Mouse (Mus musculus) stomach, embryonic 15.5 days (tissue): Measurements from ENCODE around the gene Rbm7. TPM values are rescaled to one million over a fixed set of nuclear protein-coding genes. Genes with fewer than 3 reads are reported as not detected.

Source experiments
- ATAC-seq: fragments of 200-750 bp; cut with Nextera tagmentation; 2 replicates; pipeline ENCODE4 v1.8.0; 2017; ENCODE audit warnings: low read depth, moderate number of reproducible peaks, moderate TSS enrichment; ENCODE audit not compliant: insufficient read depth, low FRiP score
- H3K27ac ChIP-seq: fragments of 300-500 bp; sonication (generic); 2 replicates; pipeline ENCODE4 v1.5.1; 2015; ENCODE audit warnings: mild to moderate bottlenecking, inconsistent platforms
- H3K27me3 ChIP-seq: fragments of 300-500 bp; sonication (generic); replicated peaks from 2 replicates; pipeline ENCODE4 v1.6.1; 2015; ENCODE audit warnings: inconsistent platforms
- H3K36me3 ChIP-seq: fragments of 300-500 bp; sonication (generic); 2 replicates; pipeline ENCODE4 v1.6.1; 2015; ENCODE audit warnings: inconsistent platforms
- H3K4me1 ChIP-seq: fragments of 300-500 bp; sonication (generic); 2 replicates; pipeline ENCODE4 v1.6.1; 2015; ENCODE audit warnings: inconsistent platforms
- H3K4me2 ChIP-seq: fragments of 300-500 bp; sonication (generic); 2 replicates; pipeline ENCODE4 v1.6.1; 2015; ENCODE audit warnings: mild to moderate bottlenecking, inconsistent platforms
- H3K4me3 ChIP-seq: fragments of 300-500 bp; sonication (generic); replicated peaks from 2 replicates; pipeline ENCODE4 v1.5.1; 2015; ENCODE audit warnings: inconsistent platforms
- H3K9ac ChIP-seq: fragments of 300-500 bp; sonication (generic); 2 replicates; pipeline ENCODE4 v1.6.1; 2015; ENCODE audit warnings: inconsistent platforms
- H3K9me3 ChIP-seq: fragments of 300-500 bp; sonication (generic); 2 replicates; pipeline ENCODE4 v1.6.1; 2016; ENCODE audit warnings: inconsistent platforms
- WGBS: fragments of 180-500 bp; shearing (Covaris S2); methylation state at CpG from one replicate; pipeline ENCODE4 v1.1.7; 2015; 5-methylcytosine and 5-hydroxymethylcytosine counted together
- polyA plus RNA-seq: library from polyadenylated mRNA; unstranded; fragments of >200 nt; fragmentation: Nextera tagmentation; extraction: Ambion mirVana; gene quantifications from 2 replicates; pipeline ENCODE4 v1.2.1, GENCODE M21; 2015

Gene Rbm7
- polyA plus RNA-seq, 1 experiment from 2014 or later: 112 TPM

DNA sequence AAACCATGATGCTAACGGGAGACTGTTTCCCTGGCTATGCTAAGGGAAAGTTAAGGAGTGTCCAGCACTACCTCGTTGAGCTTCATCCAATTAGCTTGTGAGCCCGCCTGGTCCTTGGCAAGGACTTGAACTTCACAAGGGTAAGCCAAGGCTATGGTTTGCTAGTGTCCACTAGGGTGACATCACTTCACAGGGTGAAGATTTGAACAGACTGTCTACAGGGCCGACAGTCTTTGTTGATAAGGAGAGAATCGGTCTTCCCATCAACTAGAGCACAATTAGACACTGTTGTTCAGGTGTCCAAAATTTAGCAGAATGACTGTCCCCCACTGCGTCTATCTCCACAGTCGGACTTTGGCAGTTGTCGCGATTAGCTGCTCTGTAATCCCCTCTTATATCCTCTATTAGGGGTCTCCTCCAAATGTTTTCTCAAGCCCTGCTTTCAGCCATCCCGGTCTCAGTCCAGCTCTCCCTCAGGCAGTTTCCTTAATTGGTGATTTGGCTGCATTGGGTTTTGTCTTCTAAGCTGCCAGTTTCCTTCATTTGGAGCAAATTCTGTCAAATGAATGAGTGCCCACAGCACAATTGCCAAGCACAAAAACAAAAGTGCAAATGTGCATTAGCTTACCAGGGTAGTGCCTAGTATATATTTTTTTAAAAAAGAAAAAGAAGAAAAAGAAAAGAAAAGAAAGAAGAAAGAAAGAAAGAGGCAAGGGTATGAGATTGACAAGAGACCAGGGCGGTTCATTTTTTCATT is 21.7 kb upstream of the Rbm7 start:
- H3K36me3 ChIP-seq: no peaks in the 10 kb centered on the region
- H3K4me2 ChIP-seq: no peak overlapping the region
- H3K27ac ChIP-seq: no peak overlapping the region
- ATAC-seq: no peak
- H3K4me1 ChIP-seq: no peaks in the 10 kb centered on the region
- H3K27me3 ChIP-seq: no peaks in the 10 kb centered on the region
- H3K4me3 ChIP-seq: no peak overlapping the region
- WGBS: 87% methylated on average over 11 of the region's 11 CpGs
- no peak overlapping the region for H3K9ac ChIP-seq
- no peaks in the 10 kb centered on the region for H3K9me3 ChIP-seq

DNA sequence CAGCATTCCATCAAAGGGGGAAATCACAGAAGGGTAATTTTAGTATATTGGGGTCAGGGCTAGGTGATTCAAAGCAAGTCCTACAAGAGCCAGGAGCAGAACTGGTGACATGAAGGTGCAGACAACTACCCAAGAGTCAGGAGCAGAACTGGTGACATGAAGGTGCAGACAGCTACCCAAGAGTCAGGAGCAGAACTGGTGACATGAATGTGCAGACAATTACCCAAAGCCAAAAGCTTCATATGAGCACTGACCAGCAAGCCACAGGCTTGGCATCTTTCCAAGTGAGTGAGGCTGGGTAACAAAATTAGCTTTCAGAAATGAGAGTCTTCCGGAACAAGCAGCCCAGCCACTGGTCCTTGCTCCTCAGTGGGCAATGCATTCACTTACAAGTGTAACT is 20.2 kb upstream of the Rbm7 start:
- no peaks in the 10 kb centered on the region for H3K36me3 ChIP-seq

DNA sequence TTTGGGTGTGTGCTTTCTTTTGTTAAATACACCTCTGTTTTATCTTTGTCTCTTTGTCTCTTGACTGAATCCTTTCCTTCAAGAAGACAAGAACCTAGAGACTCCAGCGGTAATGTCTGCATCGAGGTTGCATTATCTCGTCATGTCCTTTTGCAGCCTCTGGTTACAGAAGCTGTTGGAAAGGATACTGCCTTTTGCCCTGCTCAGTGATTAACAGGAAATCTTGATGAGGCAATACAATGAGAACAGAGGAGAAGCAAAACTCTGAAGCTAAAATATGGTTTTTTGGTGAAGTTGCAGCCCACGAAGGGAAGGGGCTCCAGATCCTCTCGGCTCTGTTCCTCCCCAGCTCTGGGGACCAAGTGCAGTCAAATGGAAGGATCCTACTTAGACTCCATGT is 15.0 kb upstream of the Rbm7 start:
- no peaks in the 10 kb centered on the region for H3K4me1 ChIP-seq
- WGBS: 83% methylated on average over 5 of the region's 5 CpGs
- H3K9ac ChIP-seq: no peak overlapping the region
- H3K27me3 ChIP-seq: no peaks in the 10 kb centered on the region
- no peak overlapping the region for H3K4me3 ChIP-seq
- H3K27ac ChIP-seq: no peak overlapping the region
- H3K36me3 ChIP-seq: no peaks in the 10 kb centered on the region
- no peak overlapping the region for H3K4me2 ChIP-seq
- ATAC-seq: no peak
- H3K9me3 ChIP-seq: no peaks in the 10 kb centered on the region

More for the DNA sequence above, 20.2 kb upstream of the Rbm7 start:
- H3K27ac ChIP-seq: no peak overlapping the region
- H3K27me3 ChIP-seq: no peaks in the 10 kb centered on the region
- H3K4me2 ChIP-seq: no peak overlapping the region
- 33% methylated on average over 1 of the region's 1 CpGs for WGBS
- no peaks in the 10 kb centered on the region for H3K4me1 ChIP-seq
- H3K9ac ChIP-seq: no peak overlapping the region
- no peak overlapping the region for H3K4me3 ChIP-seq
- no peaks in the 10 kb centered on the region for H3K9me3 ChIP-seq
- ATAC-seq: no peak

DNA sequence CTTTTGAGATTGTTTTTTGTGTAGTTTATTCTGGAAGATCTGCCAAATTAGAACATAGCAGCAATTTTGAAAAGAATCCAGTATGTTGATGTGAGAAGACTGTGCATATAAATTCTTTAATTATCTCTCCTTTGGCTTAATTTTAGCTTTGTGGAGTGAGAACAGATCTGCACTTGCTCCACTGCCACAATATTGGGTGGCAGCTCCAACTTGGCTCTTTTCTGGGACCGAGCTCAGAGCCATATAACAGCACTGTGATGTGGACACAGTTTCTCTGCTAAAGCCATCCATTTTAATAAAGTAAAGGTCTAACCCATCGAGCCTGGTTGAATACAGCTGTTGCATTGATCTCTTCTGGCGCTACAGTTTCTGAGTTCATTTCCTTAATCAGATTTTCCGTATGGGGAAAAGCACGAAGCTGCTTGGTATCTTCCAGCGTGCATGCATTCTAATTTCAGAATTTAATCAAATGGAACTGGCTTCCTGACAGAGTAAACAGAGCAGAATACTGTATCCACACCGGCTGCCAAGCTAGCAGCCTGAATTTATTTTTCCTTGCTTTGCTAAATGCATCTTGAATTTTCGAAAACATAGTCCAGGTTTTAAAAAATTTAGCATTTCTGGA is 9.8 kb upstream of the Rbm7 start:
- Histone ChIP-seq H3K27ac (no peak overlapping the region), H3K4me2 (no peak overlapping the region), H3K9ac (no peak overlapping the region), H3K27me3 (no peaks in the 10 kb centered on the region), H3K4me1 (no peaks in the 10 kb centered on the region), H3K9me3 (no peaks in the 10 kb centered on the region), H3K4me3 (no peak overlapping the region), H3K36me3 (no peaks in the 10 kb centered on the region)
- ATAC-seq: no peak
- 63% methylated on average over 8 of the region's 8 CpGs for WGBS

DNA sequence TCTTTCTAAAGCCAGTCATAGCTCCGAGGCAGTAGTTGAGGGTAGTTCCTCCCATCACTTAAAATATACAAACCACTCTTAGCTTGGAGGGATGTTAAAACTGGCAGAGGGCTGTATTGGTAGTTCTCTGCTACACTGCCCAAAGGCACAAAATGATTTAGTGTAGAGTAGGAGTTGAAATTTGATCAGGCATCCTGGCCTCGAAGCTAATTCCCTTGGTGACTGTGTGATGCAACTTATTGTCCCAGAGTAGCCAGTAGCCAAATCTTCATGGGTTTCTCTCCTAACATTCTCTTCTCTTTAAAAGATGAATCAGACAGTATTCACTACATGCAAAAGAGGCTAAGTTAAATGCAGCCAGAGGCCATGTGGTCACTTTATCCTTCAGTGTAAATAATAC is 7.9 kb upstream of the Rbm7 start:
- 59% methylated on average over 2 of the region's 2 CpGs for WGBS
- no peak overlapping the region for H3K4me3 ChIP-seq
- H3K9me3 ChIP-seq: no peaks in the 10 kb centered on the region
- no peaks in the 10 kb centered on the region for H3K4me1 ChIP-seq
- no peak overlapping the region for H3K27ac ChIP-seq
- ATAC-seq: no peak
- no peak overlapping the region for H3K4me2 ChIP-seq
- H3K9ac ChIP-seq: no peak overlapping the region
- no peaks in the 10 kb centered on the region for H3K27me3 ChIP-seq
- H3K36me3 ChIP-seq: no peaks in the 10 kb centered on the region

DNA sequence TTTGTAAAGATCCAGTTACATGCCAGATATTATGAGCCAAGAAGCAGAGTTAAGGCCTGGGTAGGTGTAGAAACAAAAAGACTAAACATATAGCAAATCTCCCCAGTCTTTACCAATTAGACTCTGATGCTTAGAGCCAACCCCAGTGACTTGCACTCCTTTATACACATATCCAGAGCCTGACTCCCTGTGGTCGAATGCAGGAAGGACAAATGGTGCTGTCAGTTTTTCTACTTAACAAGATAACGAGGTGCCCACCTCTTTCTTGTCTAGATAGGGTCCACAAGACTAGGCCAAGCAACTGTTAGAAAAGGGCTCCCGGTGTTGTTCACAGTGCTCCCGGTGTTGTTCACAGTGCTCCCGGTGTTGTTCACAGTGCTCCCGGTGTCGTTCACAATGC is 6.1 kb upstream of the Rbm7 start:
- Histone ChIP-seq H3K4me3 (no peak overlapping the region), H3K36me3 (no peaks in the 10 kb centered on the region), H3K27ac (no peak overlapping the region), H3K4me2 (no peak overlapping the region), H3K4me1 (peaks cover under 1% of the 10 kb centered on the region), H3K9ac (no peak overlapping the region), H3K9me3 (no peaks in the 10 kb centered on the region), H3K27me3 (no peaks in the 10 kb centered on the region)
- WGBS: 76% methylated on average over 7 of the region's 7 CpGs
- no peak for ATAC-seq

DNA sequence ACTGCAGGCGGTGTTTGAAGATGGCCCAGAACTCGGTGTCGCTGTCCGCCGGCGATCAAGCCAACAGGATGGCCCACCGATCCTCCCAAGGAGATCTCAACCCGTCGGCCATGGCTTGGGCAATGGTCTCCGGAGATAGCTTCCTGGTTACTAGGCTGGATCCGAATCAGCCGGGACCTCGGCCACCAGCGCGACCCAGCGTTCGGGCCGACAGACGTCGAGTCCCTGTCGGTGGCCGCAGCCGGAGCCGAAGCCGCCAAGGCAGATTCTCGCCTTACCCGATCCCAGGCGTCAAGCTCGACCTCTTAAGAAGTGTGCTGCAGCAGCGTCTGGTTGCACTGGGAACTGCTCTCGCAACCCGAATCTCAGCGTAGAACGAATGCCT is 441 bp upstream of the Rbm7 start:
- H3K9me3 ChIP-seq: no peaks in the 10 kb centered on the region
- 3% methylated on average over 34 of the region's 34 CpGs for WGBS
- H3K27ac ChIP-seq: peak overlapping the region; percentile 89
- H3K4me2 ChIP-seq: peak overlapping the region; percentile 77
- H3K36me3 ChIP-seq: peaks cover 19% of the 10 kb centered on the region
- no peaks in the 10 kb centered on the region for H3K27me3 ChIP-seq
- peak overlapping the region; percentile 74 for H3K4me3 ChIP-seq
- peaks cover 10% of the 10 kb centered on the region for H3K4me1 ChIP-seq
- ATAC-seq: peak; percentile 20; the same call in 1 of the 2 replicates
- H3K9ac ChIP-seq: peak overlapping the region; percentile 77

DNA sequence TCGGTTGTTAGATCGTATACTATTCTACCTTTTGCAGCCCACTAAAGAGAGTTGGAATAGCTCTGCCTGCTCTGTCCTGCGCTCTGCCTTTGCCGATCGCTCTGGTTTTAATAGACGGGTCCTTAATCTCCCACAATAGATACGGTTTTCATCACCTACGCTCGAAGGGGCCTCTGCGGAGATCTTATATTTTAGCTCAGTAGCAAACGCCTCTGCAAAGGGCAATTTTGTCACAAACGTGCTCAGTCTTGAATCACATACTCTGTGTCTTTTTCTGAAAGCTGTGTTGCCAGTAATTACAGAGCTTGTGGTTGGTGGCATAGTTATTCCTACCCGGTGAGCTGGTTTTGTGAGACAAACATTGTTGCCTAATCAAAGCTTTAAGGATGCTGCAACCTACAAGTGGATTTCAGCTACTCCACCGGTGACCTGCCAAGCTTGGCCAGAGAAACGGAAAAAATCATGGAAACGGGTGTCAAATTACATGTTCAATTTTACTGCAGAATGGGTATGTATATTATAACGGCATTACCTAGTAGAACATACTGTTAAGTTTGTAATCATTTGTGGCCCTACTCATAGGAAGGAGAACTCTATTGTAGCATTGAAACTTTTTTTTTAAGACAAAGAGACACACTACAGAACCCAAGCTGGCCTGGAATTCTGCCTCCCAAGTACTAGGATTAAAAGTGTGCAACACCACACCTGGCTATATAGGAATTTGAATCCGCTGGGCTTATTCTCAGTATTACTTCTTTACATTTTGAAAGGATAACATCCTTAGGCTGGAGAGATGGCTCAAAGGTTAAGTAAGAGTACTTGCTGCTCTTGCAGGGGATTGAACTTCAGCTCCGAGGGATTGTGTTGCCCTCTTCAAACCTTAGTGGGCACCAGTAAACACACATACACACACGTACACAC is 13.6 kb downstream of the Rbm7 start:
- Histone ChIP-seq H3K4me1 (peaks cover 4% of the 10 kb centered on the region; the same call in 1 of the 2 replicates), H3K27ac (no peak overlapping the region), H3K4me2 (peak overlapping the region; percentile 73), H3K27me3 (no peaks in the 10 kb centered on the region), H3K4me3 (peak overlapping the region; percentile 78), H3K9ac (no peak overlapping the region), H3K36me3 (peaks cover 3% of the 10 kb centered on the region; the same call in 1 of the 2 replicates), H3K9me3 (no peaks in the 10 kb centered on the region)
- no peak for ATAC-seq
- WGBS: 27% methylated on average over 20 of the region's 20 CpGs

DNA sequence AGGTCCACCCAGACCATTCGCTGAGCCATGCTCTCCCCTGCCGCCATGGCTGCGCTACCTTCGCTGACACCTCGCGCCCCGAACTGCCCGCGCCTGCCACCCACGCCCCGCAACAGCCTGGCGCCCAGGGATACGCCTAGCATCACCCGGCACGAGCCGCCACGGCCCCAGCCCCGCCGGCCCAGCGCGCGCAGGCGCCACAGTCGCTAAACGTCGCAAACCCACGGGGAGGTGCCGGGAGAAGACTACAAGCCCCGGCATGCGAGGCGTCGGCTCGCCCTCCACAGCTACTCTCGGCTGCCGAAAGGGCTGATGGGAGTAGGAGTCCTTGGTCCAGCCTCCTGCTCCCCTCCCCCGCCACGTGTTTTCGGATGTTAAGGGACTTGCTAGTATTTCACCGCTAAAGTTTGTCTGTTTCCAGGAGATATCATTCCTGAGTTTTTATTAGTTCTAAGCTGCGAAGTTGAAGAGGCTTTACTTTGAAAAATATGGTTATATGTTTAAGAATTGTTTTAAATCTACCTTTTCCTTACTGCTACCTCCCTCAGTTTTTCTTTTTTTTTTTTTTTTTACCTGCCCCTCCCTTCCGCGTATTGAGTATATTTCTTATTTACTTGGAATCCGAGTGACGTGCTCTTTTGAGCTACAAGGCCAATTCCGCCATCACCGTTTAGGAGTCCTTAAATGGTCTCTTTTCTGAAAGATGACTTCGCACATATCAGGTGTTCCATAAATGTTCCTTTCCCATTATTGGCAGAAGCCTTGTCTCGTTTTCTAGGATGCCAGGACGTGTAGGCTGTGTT is 14.5 kb downstream of the Rbm7 start, which contains the start of gene Rexo2:
Gene Rexo2, minus strand, starts transcription at position 213 of the 803 bp plus-strand sequence.
- Histone ChIP-seq H3K27ac (no peak within 1 kb of the TSS), H3K4me1 (peaks cover 4% of the 10 kb centered on the region; the same call in 1 of the 2 replicates), H3K9ac (peak within 1 kb of the TSS; percentile 52), H3K9me3 (no peaks in the 10 kb centered on the region), H3K27me3 (no peaks in the 10 kb centered on the region), H3K4me2 (peak within 1 kb of the TSS; percentile 73), H3K36me3 (peaks cover 3% of the 10 kb centered on the region; the same call in 1 of the 2 replicates), H3K4me3 (peak within 1 kb of the TSS; percentile 78)
- peak; percentile 99 for ATAC-seq
- 1% methylated on average over 49 of the region's 49 CpGs for WGBS

DNA sequence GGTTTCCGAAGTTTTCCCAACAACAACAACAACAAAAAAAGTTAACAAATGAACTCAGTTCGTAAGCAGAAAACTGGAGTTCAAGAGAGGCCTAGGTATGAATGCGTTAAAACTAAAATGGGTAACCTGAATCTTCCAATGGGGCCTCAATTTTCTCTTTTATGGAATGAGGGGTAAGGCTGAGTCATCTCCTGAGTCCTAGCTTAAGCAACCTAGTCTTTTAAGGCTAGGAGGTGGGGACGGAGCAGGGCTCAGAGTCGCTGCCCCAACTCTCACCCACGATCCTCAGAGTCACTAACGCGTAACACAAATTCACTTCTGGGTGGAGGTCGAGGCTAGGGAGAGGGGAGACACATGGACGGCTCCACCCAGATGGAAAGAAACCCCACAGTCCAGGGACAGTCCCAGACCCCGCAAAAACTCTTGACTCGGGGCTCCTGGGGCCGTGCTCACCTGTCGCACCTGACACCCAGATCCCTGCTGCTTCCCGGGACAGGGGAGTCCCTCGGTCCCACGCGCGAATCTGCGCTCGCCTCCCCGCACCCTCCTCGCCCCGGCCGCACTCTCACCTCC is 15.2 kb downstream of the Rbm7 start:
- Histone ChIP-seq H3K4me1 (peaks cover 4% of the 10 kb centered on the region; the same call in 1 of the 2 replicates), H3K36me3 (0 out of 2 replicates have a peak, but pooled peaks cover under 1% of the 10 kb centered on the region), H3K4me2 (peak overlapping the region; percentile 73), H3K27me3 (no peaks in the 10 kb centered on the region), H3K9me3 (no peaks in the 10 kb centered on the region), H3K9ac (peak overlapping the region; percentile 52), H3K4me3 (peak overlapping the region; percentile 78), H3K27ac (no peak overlapping the region)
- WGBS: 7% methylated on average over 25 of the region's 25 CpGs
- ATAC-seq: peak; percentile 59; the same call in 1 of the 2 replicates

DNA sequence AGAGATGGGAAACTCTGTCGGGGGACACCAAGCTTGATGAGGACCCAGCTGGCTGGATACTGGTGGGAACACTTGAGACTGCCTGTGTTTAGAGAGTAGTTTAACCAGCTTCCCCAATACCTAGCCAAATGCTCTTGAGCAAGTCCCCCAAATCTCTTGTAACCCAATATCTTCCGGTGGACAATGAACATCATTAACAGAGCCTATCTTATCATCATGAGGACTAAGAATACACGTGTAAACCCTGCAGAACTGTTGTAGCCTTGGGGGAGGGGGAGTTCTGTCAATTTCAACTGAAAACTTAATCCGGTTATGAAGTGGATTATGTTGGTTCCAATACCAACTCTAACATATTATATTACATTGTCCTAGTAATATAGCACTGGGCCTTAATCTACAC is 16.3 kb downstream of the Rbm7 start:
- Histone ChIP-seq H3K4me3 (no peak overlapping the region), H3K4me1 (peaks cover 4% of the 10 kb centered on the region; the same call in 1 of the 2 replicates), H3K36me3 (0 out of 2 replicates have a peak, but pooled peaks cover 6% of the 10 kb centered on the region), H3K27ac (no peak overlapping the region), H3K27me3 (no peaks in the 10 kb centered on the region), H3K4me2 (no peak overlapping the region; the same call in 1 of the 2 replicates), H3K9me3 (no peaks in the 10 kb centered on the region), H3K9ac (no peak overlapping the region)
- ATAC-seq: no peak
- WGBS: 87% methylated on average over 4 of the region's 4 CpGs
